Mouse (Mus musculus) MEL (cell line): ENCODE results near the gene Cyth4. TPM values are rescaled to one million over a fixed set of nuclear protein-coding genes. Genes with fewer than 3 reads are reported as not detected.

Experiments
- DNase-seq: peaks from one replicate; pipeline ENCODE4 v3.0.0; 2011; ENCODE audit warnings: low read depth, low spot score
- H3K27ac ChIP-seq: 2 replicates; pipeline ENCODE4 v1.5.1; 2012; ENCODE audit warnings: low read depth, mild to moderate bottlenecking, control low read depth, low read length, moderate library complexity; ENCODE audit not compliant: control insufficient read depth
- H3K27me3 ChIP-seq, 2 experiments: fragments of 150-350 bp in 1 of 2; sonication (generic) in 1 of 2; 2 replicates each; pipeline ENCODE4 v1.6.1; 2012; ENCODE audit warnings: low read length in 2 of 2, mild to moderate bottlenecking in 2 of 2, improper control_type of control experiment in 1 of 2, moderate library complexity in 1 of 2; ENCODE audit not compliant: insufficient read depth in 2 of 2, control insufficient read depth in 1 of 2
- H3K36me3 ChIP-seq, 2 experiments: 2 replicates each; pipeline ENCODE4 v1.6.1; 2012 to 2014; ENCODE audit warnings: low read length in 2 of 2, improper control_type of control experiment in 1 of 2, inconsistent platforms in 1 of 2, mild to moderate bottlenecking in 1 of 2; ENCODE audit not compliant: insufficient read depth in 2 of 2, control insufficient read depth in 1 of 2
- H3K4me1 ChIP-seq, 2 experiments: fragments of 150-350 bp in 1 of 2; sonication (generic) in 1 of 2; 2 replicates each; pipeline ENCODE4 v1.6.1; 2012; ENCODE audit warnings: low read length in 2 of 2, improper control_type of control experiment in 1 of 2, mild to moderate bottlenecking in 1 of 2; ENCODE audit not compliant: insufficient read depth in 2 of 2, control insufficient read depth in 1 of 2
- H3K4me3 ChIP-seq, 2 experiments: fragments of 150-350 bp in 1 of 2; sonication (generic) in 1 of 2; 2 replicates each; pipeline ENCODE4 v1.5.1; 2012; ENCODE audit warnings: low read depth in 2 of 2, low read length in 2 of 2, mild to moderate bottlenecking in 2 of 2, moderate library complexity in 2 of 2, control low read depth in 1 of 2, improper control_type of control experiment in 1 of 2; ENCODE audit not compliant: control insufficient read depth in 1 of 2, insufficient read depth in 1 of 2
- H3K79me2 ChIP-seq: 2 replicates; pipeline ENCODE4 v1.6.1; 2012; ENCODE audit warnings: mild to moderate bottlenecking, low read length, moderate library complexity; ENCODE audit not compliant: control insufficient read depth, poor library complexity, insufficient read depth
- H3K9ac ChIP-seq: 2 replicates; pipeline ENCODE4 v1.6.1; 2012; ENCODE audit warnings: low read depth, mild to moderate bottlenecking, control low read depth, low read length, moderate library complexity; ENCODE audit not compliant: control insufficient read depth, poor library complexity, severe bottlenecking
- H3K9me3 ChIP-seq: fragments of 150-350 bp; sonication (generic); replicated peaks from 2 replicates; pipeline ENCODE4 v1.6.1; 2012; ENCODE audit warnings: mild to moderate bottlenecking, low read length, improper control_type of control experiment, moderate library complexity; ENCODE audit not compliant: insufficient read depth
- BHLHE40 ChIP-seq: IDR thresholded peaks from 2 replicates; pipeline ENCODE4 v1.6.1; 2012; ENCODE audit warnings: low read depth, mild to moderate bottlenecking, inconsistent platforms, low read length, improper control_type of control experiment, borderline replicate concordance
- ELF1 ChIP-seq: IDR thresholded peaks from 2 replicates; pipeline ENCODE4 v1.6.1; 2014; ENCODE audit warnings: low read depth, mild to moderate bottlenecking, inconsistent platforms, low read length, improper control_type of control experiment, moderate library complexity
- EP300 ChIP-seq, 2 experiments: IDR thresholded peaks; 2 replicates each; pipeline ENCODE4 v1.6.1; 2011; ENCODE audit warnings: improper control_type of control experiment in 2 of 2, low read length in 2 of 2, low read depth in 1 of 2, mild to moderate bottlenecking in 1 of 2
- GABPA ChIP-seq: IDR thresholded peaks from 2 replicates; pipeline ENCODE4 v1.6.1; 2012; ENCODE audit warnings: low read depth, mild to moderate bottlenecking, inconsistent platforms, low read length, improper control_type of control experiment, moderate library complexity
- GATA1 ChIP-seq: IDR thresholded peaks from 2 replicates; pipeline ENCODE4 v1.6.1; 2011; ENCODE audit warnings: low read depth, low read length, improper control_type of control experiment
- MAFK ChIP-seq: IDR thresholded peaks from 2 replicates; pipeline ENCODE4 v1.6.1; 2011; ENCODE audit warnings: low read depth, mild to moderate bottlenecking, low read length, improper control_type of control experiment, borderline replicate concordance
- MXI1 ChIP-seq: IDR thresholded peaks from 2 replicates; pipeline ENCODE4 v1.6.1; 2011; ENCODE audit warnings: mild to moderate bottlenecking, low read depth, low read length, improper control_type of control experiment
- MYB ChIP-seq: IDR thresholded peaks from 2 replicates; pipeline ENCODE4 v1.6.1; 2011; ENCODE audit warnings: mild to moderate bottlenecking, low read depth, low read length, improper control_type of control experiment
- NRF1 ChIP-seq: IDR thresholded peaks from 2 replicates; pipeline ENCODE4 v1.6.1; 2014; ENCODE audit warnings: low read depth, mild to moderate bottlenecking, inconsistent platforms, low read length, improper control_type of control experiment, moderate library complexity; ENCODE audit not compliant: poor library complexity, insufficient read depth, severe bottlenecking
- POLR2A ChIP-seq, 2 experiments: IDR thresholded peaks; 2 replicates each; pipeline ENCODE4 v1.6.1; 2011 to 2012; ENCODE audit warnings: low read length in 2 of 2, mild to moderate bottlenecking in 2 of 2, control low read depth in 1 of 2, improper control_type of control experiment in 1 of 2, low read depth in 1 of 2, moderate library complexity in 1 of 2; ENCODE audit not compliant: control insufficient read depth in 1 of 2, insufficient read depth in 1 of 2, poor library complexity in 1 of 2
- POLR2AphosphoS5 ChIP-seq: IDR thresholded peaks from 2 replicates; pipeline ENCODE4 v1.6.1; 2012; ENCODE audit warnings: low read depth, borderline replicate concordance, mild to moderate bottlenecking, inconsistent platforms, low read length, moderate library complexity, mixed read lengths
- RAD21 ChIP-seq: IDR thresholded peaks from 2 replicates; pipeline ENCODE4 v1.6.1; 2011; ENCODE audit warnings: mild to moderate bottlenecking, low read depth, low read length, improper control_type of control experiment
- TCF12 ChIP-seq: IDR thresholded peaks from 2 replicates; pipeline ENCODE4 v1.6.1; 2014; ENCODE audit warnings: low read depth, mild to moderate bottlenecking, inconsistent platforms, low read length, improper control_type of control experiment, moderate library complexity
- ZKSCAN1 ChIP-seq: IDR thresholded peaks from 2 replicates; pipeline ENCODE4 v1.6.1; 2012; ENCODE audit warnings: low read depth, mild to moderate bottlenecking, inconsistent platforms, low read length, improper control_type of control experiment, moderate library complexity
- polyA plus RNA-seq, 2 experiments: library from polyadenylated mRNA; stranded (reverse) in 1 of 2; unstranded in 1 of 2; fragments of >175 nt in 1 of 2; fragments of >200 nt in 1 of 2; gene quantifications; 2 replicates each; pipeline versions ENCODE4 v1.2.1 to v1.2.4; 2012; ENCODE audit warnings: low replicate concordance in 2 of 2, low read depth in 1 of 2; ENCODE audit not compliant: insufficient read length in 2 of 2, insufficient read depth in 1 of 2, missing spikeins in 1 of 2
- total RNA-seq: library from RNA; depleted of rRNA; stranded (reverse); fragments of 300-350 nt; gene quantifications from 2 replicates; pipeline ENCODE4 v1.2.3, GENCODE M21; 2012

Cyth4 gene
- total and polyA plus RNA-seq, 3 experiments: 8.7 to 23.5 TPM; not detected in 1

DNA sequence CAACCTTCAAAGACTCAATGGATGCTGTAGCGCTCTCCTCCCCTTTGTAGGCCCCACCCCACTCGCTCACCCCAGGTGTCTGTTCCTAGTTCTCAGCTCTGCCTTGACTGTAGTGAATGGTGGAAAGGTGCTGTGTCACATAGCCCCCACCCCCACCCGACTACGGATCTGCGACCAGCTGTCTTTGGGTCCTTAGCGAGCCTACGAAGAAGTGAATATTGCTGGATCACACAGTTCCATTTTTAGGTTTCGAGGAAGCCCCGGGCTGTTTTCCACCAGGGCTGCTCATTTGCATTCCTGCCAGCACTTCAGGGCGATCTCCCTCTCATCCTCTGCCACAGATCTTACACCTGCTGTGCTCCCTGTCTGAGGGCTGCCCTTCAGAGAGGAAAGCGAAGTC, 13.5 kb upstream of the Cyth4 start:
- Histone ChIP-seq H3K27me3 (0 out of 4 replicates have a peak, but pooled peaks cover 0 to 2% of the 10 kb centered on the region in 2 experiments), H3K36me3 (peaks cover 0 to 4% of the 10 kb centered on the region in 2 experiments; a peak in 1 of 4 replicates), H3K9me3 (no peaks in the 10 kb centered on the region), H3K27ac (no peak overlapping the region), H3K79me2 (no peaks in the 10 kb centered on the region; the same call in 1 of the 2 replicates), H3K9ac (no peak overlapping the region), H3K4me3 (no peak overlapping the region), H3K4me1 (peaks cover 3 to 10% of the 10 kb centered on the region in 2 experiments)
- DNase-seq: no peak
- TF ChIP-seq MYB (no peak), RAD21 (no peak), NRF1 (no peak), POLR2AphosphoS5 (no peak), MXI1 (no peak), GATA1 (no peak), MAFK (no peak), BHLHE40 (no peak), ZKSCAN1 (no peak)

DNA sequence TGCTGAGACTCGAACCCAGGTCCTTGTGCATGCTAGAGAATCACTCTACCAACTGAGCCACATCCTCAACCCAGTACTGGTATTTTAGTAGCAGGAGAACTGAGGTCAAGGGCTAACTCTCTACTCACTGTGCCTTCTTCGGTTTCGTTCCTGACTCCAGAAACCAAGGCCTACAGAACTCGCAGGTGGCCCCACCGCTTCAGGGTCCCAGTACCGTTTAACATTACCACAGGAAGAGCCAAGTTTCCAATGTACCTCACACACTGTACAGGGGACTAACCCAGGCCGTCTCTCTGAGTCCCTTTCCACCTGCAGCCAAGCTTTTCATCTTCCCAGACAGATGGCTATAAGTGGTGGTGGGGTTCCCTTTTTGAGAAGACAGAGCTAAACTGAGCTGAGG, 11.4 kb upstream of the Cyth4 start:
- no peak overlapping the region for H3K27ac ChIP-seq
- no peak for TF ChIP-seq GABPA
- no peak for TF ChIP-seq POLR2A (IDR thresholded peaks at IDR 0.05; ENCODE audit: control insufficient read depth in 1 of 2, insufficient read depth in 1 of 2, low read depth in 1 of 2, low read length in 2 of 2, poor library complexity in 1 of 2)
- TF ChIP-seq ELF1: no peak
- no peak for TF ChIP-seq TCF12
- no peak for TF ChIP-seq EP300 (IDR thresholded peaks at IDR 0.05; ENCODE audit: low read depth in 1 of 2, low read length in 2 of 2)
- TF ChIP-seq BHLHE40: no peak
- TF ChIP-seq NRF1: no peak

More for the DNA sequence above, 11.4 kb upstream of the Cyth4 start:
- DNase-seq: no peak
- Histone ChIP-seq H3K4me1 (peaks cover 2% of the 10 kb centered on the region in 2 experiments), H3K27me3 (0 out of 4 replicates have a peak, but pooled peaks cover 0 to 2% of the 10 kb centered on the region in 2 experiments), H3K9ac (no peak overlapping the region), H3K4me3 (no peak overlapping the region), H3K9me3 (no peaks in the 10 kb centered on the region), H3K36me3 (peaks cover 0 to 2% of the 10 kb centered on the region in 2 experiments; a peak in 1 of 4 replicates), H3K79me2 (no peaks in the 10 kb centered on the region; the same call in 1 of the 2 replicates)
